Mouse (Mus musculus) left cerebral cortex, adult 2 months (tissue): Measurements from ENCODE around the gene Map3k5. TPM values are rescaled to one million over a fixed set of nuclear protein-coding genes. Genes with fewer than 3 reads are reported as not detected.

Experiments used
- DNase-seq, 2 experiments: peaks; one replicate each; pipeline ENCODE4 v3.0.0; 2021 to 2022; ENCODE audit warnings: low spot score in 2 of 2, mixed read lengths in 1 of 2; ENCODE audit errors: extremely low spot score in 1 of 2
- H3K27ac ChIP-seq: fragments of 200-600 bp; 2 replicates; pipeline ENCODE4 v1.8.1; 2022
- H3K4me3 ChIP-seq: fragments of 200-600 bp; 2 replicates; pipeline ENCODE4 v1.8.1; 2022
- CTCF ChIP-seq: fragments of 200-600 bp; IDR thresholded peaks from 2 replicates; pipeline ENCODE4 v1.8.1; 2022; ENCODE audit warnings: antibody characterized with exemption, mild to moderate bottlenecking, moderate library complexity
- intact Hi-C: fragments of 180-260 bp; cut with DNase I; formaldehyde crosslinking; loops from one replicate; pipeline ENCODE4 v1.15.1; 2025
- total RNA-seq, 2 experiments: library from RNA; stranded (reverse); gene quantifications; 2 replicates each; pipeline ENCODE4 v1.2.3; 2021

Map3k5 gene
- total RNA-seq, 2 experiments from 2014 or later = 48.4 to 52.7 TPM

DNA sequence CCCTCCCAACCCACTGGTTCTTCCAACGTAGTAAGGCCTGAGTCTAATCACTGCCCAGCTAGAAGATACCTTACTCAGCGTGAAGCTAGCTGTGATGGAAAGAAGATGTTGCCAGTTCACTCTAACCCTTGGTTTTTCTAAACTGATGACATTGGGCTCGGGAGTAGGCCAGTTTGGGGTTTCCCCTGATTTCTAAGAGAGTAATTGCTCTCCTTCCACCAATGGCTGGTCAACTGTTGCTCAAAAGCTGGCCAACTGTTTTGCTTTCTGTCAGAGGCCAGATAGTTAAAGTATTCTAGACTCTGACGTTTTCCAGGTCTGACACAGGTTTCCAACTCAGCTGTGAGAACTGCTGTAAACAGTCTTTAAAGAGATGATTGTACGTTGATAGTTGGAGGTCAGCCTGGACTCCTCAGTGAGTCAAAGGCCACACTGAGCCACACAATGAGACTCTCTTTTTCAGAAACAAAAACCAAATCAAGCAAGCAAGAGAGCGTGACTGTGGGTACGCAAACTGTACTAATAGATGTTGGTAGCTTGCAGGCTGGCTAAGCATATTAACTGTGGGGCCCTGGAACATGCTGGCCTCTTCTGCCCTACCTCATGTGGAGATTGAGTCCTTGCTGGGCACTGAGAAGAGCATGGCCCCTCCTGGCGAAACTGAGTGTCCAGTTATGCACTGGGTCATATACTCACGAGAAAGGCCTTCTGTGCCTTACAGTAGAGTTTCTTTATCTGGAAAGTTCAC is 2.9 kb downstream of the Map3k5 start:
- Histone ChIP-seq H3K4me3 (peak overlapping the region; percentile 13), H3K27ac (no peak overlapping the region; the same call in 1 of the 2 replicates)
- no peak for DNase-seq
- intact Hi-C loops = no loop called here
- TF ChIP-seq CTCF = no peak

DNA sequence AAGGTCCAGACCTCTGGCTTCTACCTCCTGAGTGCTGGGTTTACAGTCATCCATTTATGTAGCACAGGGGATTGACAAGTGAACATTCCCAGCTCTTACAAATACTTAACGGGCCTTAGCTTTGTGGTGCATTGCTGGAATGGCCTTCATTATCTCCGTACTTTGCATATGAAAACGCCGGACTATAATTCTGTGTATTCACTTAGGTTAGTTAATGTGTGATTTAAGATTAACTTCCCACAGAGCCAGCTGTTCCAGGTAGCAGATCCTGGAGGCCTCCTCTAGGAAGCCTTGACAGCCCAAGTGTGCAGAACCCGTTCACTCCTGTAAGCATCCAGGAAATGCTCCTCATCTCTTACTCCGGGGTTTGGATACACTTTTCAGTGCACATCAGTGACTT is 4.5 kb downstream of the Map3k5 start:
- intact Hi-C loops = no loop called here
- Histone ChIP-seq H3K27ac (peak overlapping the region; percentile 57; the same call in 1 of the 2 replicates), H3K4me3 (no peak overlapping the region)
- DNase-seq = no peak
- TF ChIP-seq CTCF = no peak

DNA sequence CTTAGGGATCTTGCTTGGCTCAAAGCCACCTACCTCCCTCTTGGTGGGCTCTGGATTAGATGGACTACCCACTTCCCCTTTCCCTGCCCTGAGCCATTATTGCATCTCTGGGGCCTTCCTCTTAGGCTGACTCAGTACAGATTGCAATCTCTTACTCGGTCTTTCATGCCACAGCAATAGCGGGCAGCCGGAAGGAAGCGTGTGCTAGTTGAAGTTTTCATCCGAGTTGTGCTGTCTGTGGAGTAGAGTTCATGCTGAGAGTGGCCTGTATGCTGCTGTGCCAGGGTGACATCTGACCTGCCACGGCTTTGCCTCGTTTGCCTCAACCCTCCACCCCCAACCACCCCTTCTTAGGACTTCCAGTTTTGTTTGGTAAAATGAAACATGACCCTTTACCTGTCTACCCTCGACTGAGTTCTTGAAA is 5.0 kb downstream of the Map3k5 start:
- Histone ChIP-seq H3K4me3 (no peak overlapping the region), H3K27ac (peak overlapping the region; percentile 57)
- intact Hi-C loops = no loop called here
- no peak for DNase-seq
- no peak for TF ChIP-seq CTCF

GRCm38 (mm10) chr10:19940127-19940526 is 5.9 kb downstream of the Map3k5 start:
- TF ChIP-seq CTCF = no peak

GRCm38 (mm10) chr10:19940626-19941025 is 6.4 kb downstream of the Map3k5 start:
- Histone ChIP-seq H3K4me3 (no peak overlapping the region), H3K27ac (peak overlapping the region; percentile 82)
- no peak for DNase-seq
- intact Hi-C loops = no loop called here
- TF ChIP-seq CTCF = no peak

More at GRCm38 (mm10) chr10:19940127-19940526, 5.9 kb downstream of the Map3k5 start:
- Histone ChIP-seq H3K27ac (peak overlapping the region; percentile 82), H3K4me3 (no peak overlapping the region)
- intact Hi-C loops = no loop called here
- no peak for DNase-seq

GRCm38 (mm10) chr10:19941063-19941462 is 6.8 kb downstream of the Map3k5 start:
- peak in 1 of 2 experiments; percentile 45 for DNase-seq
- H3K27ac ChIP-seq = peak overlapping the region; percentile 82
- no peak for TF ChIP-seq CTCF
- intact Hi-C loops = no loop called here
- no peak overlapping the region for H3K4me3 ChIP-seq

GRCm38 (mm10) chr10:19941914-19942313 is 7.6 kb downstream of the Map3k5 start:
- intact Hi-C loops = no loop called here
- DNase-seq = no peak

GRCm38 (mm10) chr10:19942621-19943020 is 8.3 kb downstream of the Map3k5 start:
- Histone ChIP-seq H3K27ac (no peak overlapping the region), H3K4me3 (no peak overlapping the region)
- TF ChIP-seq CTCF = no peak
- intact Hi-C loops = no loop called here
- DNase-seq = no peak

More at GRCm38 (mm10) chr10:19941914-19942313, 7.6 kb downstream of the Map3k5 start:
- Histone ChIP-seq H3K27ac (no peak overlapping the region), H3K4me3 (no peak overlapping the region)
- TF ChIP-seq CTCF = no peak

GRCm38 (mm10) chr10:19945651-19946050 is 11.4 kb downstream of the Map3k5 start:
- TF ChIP-seq CTCF = no peak
- intact Hi-C loops = no loop called here
- Histone ChIP-seq H3K27ac (no peak overlapping the region), H3K4me3 (no peak overlapping the region)
- DNase-seq = no peak

- Histone ChIP-seq H3K4me3 (no peak overlapping the region), H3K27ac (no peak overlapping the region)
- TF ChIP-seq CTCF = no peak
- DNase-seq = no peak
- intact Hi-C loops = no loop called here
These were observed 12.4 kb downstream of the Map3k5 start for GRCm38 (mm10) chr10:19946644-19947043.

DNA sequence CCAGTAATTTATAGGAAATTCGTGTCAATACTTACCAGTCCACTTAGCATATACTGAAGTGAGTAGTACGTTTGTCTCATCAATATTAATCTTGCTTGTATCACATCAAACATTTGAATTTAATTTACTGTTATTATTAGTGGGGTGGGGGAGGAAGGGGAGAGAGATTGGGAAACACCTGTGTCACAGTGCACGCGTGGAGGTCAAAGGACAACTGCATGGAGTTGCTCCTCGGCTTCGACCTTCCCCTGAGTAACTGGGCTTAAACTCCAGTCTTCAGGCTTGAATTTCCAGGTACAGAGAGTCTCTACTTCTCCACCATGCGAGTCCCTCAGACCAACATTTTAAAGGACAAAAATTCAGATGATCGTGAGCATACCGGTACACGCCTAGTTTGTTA is 13.2 kb downstream of the Map3k5 start:
- no peak for TF ChIP-seq CTCF

GRCm38 (mm10) chr10:19947901-19948300 is 13.6 kb downstream of the Map3k5 start:
- no peak for DNase-seq
- no peak overlapping the region for H3K27ac ChIP-seq
- intact Hi-C loops = no loop called here
- H3K4me3 ChIP-seq = no peak overlapping the region
- no peak for TF ChIP-seq CTCF

More for the DNA sequence above, 13.2 kb downstream of the Map3k5 start:
- no peak for DNase-seq
- intact Hi-C loops = no loop called here
- Histone ChIP-seq H3K27ac (no peak overlapping the region), H3K4me3 (no peak overlapping the region)

DNA sequence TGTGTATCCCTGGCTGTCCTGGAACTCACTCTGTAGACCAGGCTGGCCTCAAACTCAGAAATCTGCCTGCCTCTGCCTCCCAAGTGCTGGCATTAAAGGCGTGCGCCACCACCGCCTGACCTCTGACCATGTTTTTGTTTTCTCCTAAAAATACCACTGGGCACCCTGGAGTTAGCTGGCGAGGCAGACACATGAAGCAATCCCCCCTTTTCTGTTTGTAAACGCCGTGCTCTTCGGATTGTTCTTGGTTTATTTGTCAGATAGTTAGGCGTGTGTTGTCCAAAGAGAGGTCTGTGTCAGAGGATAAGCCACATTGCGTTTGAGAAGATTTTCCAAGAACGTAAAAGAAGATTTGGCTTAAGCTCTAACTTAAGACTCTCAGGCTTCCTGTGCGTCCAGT is 14.1 kb downstream of the Map3k5 start:
- no peak for TF ChIP-seq CTCF
- H3K27ac ChIP-seq = no peak overlapping the region
- H3K4me3 ChIP-seq = no peak overlapping the region
- intact Hi-C loops = no loop called here
- DNase-seq = no peak
